Mouse (Mus musculus) thymus, postnatal 10 days (tissue): ENCODE results near the gene Col4a2.

ENCODE experiments used
- DNase-seq, 2 experiments: peaks; one replicate each; pipeline ENCODE4 v3.0.0; 2021; ENCODE audit warnings: low spot score in 2 of 2

Gene Col4a2

DNA sequence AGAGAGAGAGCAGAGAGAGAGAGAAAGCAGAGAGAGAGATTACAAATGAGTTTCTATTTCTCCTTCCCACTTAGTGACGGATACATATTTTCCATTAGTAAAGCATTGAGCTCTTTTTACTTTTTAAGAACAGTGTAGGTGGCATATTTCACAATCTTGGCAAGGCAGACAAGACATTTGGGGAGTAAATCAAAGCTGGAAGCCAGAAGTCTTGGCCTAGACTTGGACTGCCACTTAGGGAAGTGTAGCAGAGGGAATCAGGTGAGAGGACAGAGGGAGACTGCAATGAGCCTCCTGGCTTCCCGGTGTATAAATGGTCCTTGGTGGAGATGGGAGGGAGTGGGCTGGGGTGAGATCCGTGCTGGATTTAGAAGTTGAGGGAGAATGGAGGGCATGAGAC lies 70.3 kb downstream of the Col4a2 start:
- DNase-seq: no peak

DNA sequence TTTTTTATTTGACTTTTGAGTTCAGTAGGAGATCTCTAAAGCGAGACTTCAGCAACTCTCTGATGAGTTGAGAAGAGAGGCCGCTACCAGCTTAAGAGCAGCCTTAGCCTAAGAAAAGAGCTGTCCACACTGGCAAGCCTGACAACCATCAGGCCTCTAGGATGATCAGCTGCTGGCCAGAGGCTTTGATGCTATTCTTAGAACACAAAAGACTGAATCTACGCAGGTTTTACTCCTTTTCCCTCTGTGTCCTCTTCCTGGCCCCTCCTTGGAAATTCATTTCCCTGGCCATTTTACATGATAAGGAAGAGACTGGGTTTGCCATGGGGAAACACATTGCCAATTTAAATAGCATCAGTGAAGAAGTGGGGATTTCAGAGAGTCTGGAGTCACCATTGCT lies 70.8 kb downstream of the Col4a2 start:
- no peak for DNase-seq

DNA sequence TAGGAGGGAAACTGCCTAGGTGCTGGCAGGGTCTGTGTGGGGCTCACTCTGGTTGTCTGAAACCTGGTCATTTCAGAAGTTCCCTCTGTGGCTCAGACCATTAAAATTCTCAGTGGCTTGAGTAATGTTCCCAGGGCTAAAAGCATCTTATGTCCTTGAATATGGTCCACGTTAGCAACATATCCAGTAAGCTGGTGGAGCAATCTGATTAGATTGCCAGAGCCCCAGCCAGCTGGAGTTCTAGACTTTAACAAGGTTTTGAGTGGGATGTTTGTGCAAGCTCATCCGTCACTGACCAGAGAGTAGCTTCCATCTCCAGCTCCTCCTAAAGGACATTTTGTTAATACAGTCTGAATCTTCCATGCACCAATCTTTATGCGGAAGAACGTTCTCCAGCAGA lies 72.2 kb downstream of the Col4a2 start:
- no peak for DNase-seq

DNA sequence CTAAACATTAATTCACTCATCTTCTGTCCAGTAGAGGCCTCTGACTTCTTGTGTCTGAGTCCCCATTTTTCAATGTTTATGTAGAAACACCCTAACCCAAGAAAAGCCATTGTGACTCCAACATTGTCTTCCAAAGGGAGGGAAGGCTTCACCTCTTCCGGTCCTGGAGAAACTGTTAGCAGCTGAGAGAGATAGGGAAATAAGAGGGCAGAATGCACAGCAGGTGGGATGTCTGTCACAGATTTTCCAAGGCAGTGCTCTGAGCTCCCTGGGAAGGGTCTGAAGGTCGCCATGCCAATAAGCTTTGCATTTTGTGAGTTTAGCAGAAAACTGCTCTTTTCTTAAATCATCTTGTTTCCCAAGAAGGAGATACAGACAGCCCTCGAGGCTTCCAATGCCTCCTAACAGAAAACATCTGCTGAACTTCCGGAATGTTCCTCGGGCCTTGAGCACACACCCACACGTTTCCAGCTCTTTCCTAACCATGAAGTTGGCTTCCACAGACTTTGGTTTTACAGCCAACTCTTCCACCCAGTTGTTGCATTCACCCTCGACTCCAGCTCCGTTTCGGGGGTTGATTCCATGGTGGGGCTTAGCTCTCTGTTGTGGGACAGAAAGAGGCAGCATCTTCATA lies 72.8 kb downstream of the Col4a2 start:
- DNase-seq: no peak

DNA sequence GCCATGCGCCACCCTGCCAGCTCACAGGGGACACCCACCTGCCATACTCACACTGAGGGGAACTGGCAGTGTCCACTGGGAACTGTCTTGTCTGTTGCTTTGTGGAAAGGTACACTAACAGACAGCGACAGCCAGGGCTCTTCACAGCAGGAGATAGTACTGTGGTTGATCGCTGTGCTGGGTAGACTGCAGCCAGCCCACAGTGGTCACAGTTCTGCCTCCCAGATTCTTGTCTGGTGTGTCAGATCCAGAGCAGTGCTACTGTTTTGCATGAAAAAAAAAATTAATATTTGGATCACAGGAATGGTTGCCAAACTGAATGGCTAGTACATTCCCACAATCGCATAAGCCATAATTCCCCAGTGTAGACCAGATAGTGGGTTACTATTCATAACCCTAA lies 74.7 kb downstream of the Col4a2 start:
- DNase-seq: no peak

DNA sequence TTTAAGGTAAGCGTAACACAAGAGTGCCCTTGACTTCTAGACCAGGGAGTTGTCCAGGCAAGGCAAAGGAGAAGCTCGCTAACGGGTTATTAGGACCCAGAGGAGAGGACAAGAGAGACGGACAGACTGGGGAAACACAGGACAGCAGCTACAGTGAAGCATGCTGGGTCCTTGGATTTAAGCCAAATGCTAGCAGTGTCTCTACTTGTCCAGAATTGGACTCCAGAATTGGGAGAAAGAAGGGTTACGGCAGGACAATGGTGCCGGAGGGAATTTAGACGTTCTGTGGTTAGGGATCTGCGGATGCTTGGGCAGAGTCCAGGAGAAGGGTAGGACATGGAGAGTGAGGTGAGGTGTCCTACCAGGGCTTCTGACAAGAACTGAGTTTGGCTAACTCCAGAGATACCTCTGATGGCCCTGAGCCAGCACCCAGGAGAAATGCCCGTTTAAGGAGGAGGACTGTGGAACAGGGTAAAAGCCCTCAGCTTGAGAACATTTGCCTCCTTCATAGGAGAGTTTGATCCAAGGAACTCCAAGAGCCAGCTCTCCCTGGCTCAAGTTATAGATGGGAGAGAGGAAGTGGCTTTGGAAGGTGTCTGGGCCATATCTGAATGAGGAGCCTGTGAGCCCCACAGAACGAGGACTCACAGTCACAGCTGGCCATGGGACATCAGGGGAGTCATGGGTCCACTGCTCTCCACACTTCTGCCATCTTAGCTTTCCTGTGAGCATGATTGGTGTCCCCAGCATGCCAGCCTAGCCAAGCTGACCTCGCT lies 76.9 kb downstream of the Col4a2 start:
- DNase-seq: no peak

DNA sequence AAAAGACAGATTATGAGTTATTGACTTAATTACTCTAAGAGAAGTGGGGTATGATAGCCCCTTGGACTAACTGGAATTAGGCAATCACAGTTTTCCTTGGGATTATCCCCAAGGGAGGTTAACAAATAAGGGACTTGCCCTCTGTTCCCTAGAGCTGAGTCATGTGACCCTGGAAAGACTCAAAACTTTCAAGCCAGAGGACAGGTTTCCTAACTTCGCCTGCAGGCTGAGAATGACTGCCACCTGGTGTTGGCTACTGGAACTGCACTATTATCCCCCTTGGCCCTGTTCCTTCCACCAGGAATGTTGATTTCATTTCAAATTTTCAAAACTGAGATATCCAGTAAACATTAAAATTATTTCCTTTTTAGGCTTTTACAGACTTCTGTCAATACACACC lies 80.1 kb downstream of the Col4a2 start:
- peak in 1 of 2 experiments; percentile 25 for DNase-seq

DNA sequence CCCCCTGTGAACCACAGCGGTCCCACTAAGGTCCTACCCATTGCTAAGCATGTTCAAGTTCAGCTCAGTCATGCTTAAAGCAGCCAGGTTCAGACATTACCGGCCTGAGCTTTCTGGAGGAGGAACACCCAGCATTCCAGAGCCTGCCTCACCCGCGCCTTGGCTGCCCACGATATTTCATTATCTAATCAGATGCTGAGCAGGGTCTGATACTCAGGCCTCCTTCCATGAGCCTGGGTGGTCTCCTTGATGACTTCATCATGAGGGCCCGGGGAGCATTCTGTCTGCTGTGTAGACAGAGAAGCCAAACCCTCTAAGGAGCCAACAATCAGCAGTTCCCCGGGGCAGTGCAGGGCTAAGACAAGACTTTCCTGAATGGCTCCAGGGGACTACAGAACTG lies 80.6 kb downstream of the Col4a2 start:
- DNase-seq: peak in 1 of 2 experiments; percentile 9

DNA sequence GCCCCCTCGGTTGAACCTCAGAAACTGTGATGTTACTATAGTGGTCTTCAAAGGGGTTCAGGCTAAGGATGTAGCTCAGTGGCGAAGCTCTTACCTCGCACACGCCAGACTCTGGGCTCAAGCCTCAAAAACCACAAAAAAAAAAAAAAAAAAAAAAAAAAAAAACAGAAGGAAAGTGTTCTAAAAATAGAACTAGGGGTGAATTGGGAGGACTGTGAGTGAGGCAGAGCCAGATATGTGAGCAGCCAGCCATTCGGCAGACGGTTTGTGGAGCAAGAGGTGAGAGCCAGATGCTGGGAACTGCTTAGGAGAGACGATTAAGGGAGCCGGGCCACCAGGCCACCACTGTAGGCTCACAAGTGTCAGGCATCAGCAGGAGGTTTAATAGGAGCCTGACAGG lies 81.0 kb downstream of the Col4a2 start:
- no peak for DNase-seq

DNA sequence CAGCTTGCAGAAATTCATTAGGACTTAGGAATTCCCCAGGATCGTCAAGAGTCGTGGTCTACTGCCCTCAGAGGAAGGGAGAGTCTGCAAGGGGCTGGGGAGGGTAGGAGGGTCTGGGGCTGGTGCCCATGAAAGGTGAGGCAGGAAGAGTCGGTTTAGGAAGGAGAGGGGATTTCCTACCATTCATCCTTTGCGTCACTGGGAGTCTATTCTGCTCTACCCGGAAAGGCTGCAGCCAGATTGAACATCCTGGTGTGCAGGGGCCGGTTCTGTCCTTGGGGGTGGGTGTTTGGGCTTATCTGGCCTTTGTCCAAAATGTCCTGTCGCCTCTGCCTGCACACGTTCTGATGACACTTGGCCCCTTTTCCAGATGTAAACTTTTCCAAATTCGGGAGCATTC lies 82.2 kb downstream of the Col4a2 start:
- no peak for DNase-seq

DNA sequence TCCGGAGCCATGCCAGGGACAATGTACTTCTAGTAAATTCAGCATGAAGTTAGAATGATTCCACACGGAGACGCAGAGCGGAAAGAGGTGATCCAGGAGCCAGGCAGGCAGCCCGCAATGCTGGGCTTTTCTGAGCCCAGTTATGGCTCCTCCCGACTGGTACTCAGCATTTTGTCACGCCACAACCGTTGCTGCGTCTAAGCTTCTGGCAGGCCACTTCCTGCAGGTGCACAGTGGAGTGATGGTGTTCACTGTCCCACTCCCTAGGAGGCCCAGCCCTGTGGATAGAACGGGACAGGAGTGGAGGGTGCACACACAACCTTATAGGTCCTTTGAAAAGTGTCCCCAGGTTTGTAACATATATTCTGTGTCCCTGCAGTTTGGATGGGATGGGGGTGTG lies 83.0 kb downstream of the Col4a2 start:
- peak; percentile 43 to 54 for DNase-seq

DNA sequence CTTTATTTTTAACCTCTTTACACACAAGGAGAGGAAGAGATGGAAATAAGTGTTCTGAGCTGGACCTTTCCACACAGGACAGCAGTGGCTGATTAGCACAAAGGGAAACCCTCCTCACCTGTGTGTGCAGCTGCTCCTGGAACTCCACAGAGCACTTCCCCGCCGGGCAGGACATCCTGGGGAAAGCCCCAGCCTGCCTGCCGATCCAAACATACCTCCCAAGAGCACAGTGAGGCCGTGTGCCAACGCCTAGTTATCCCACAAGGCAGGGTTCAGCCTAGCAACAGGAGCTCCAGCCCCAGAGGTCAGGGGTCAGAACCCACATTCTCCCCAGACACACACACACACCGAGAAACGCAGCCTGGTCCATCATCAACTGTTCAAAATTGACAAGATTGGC lies 83.5 kb downstream of the Col4a2 start:
- DNase-seq: no peak

DNA sequence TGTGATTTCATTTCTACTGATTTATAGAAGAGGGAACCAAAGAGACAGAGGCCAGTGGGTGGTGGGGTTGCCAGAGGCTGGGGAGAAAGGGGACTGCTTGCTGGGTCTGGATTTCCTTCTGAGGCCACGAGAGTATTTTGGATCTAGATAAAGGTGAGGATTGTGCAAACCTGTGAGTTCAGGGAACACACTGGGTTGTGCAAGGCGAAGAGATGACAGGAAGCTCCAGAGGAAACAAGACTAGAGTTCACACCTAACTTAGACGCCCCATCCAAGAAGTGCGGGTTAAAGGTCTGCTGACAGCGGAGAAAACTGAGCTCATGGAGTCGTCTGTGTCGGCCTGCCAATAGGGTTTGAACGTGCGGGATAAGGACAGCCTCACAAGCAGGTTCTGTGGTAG lies 84.5 kb downstream of the Col4a2 start:
- DNase-seq: no peak

DNA sequence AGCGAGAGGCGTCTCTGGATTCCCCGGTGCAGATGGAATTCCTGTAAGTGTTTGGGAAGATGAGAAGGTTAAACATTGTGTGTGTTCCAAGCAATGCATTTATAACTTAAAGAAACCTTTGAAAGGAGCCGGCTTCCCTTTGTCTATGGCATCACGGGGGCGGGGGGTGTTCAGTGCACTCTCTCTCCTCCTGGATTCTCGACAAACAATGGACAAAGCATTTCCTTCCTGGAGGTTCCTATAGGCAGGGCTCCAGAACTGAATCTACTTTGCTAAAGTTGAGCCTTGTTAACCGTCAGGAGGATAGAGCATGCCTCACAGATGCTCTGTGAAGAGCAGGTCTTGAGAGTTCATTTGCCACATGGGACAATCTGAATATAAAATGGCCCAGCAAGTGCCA lies 87.1 kb downstream of the Col4a2 start:
- no peak for DNase-seq

DNA sequence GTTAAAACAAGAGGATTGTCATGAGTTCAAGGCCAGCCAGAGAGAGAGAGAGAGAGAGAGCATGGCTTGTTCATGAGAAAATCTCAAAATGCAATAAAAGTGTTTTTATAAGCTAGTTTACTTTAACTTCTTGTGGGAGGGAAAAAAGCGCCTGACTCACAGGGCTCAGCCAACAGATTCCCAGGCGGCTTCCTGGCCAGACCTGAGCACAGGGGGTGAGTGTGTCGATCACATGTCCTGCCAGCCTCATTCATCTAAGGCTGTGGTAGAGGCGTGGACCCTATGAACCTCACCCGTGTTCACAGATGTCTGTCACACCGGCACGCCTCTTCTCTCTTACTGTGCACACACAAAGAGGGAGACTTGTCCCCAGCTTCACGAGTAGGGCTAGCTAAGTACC lies 87.6 kb downstream of the Col4a2 start:
- no peak for DNase-seq

DNA sequence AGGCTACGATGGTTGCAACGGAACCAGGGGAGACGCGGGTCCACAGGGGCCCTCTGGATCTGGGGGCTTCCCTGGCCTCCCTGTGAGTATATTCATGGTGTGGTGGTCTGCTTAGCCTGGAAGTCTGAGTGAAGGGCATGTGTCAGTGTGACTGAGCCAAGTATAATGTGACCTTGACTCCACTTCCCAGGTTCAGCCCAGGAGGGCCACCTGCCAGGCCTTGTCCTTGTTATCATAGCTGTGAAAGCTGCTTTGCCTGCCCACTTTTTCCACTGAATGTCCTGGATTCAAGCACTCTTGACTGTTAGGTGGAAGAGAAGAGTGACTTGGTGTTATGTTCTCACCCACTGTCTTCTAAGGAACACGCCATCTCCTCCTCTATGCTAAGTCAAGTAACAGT lies 88.6 kb downstream of the Col4a2 start:
- DNase-seq: no peak

DNA sequence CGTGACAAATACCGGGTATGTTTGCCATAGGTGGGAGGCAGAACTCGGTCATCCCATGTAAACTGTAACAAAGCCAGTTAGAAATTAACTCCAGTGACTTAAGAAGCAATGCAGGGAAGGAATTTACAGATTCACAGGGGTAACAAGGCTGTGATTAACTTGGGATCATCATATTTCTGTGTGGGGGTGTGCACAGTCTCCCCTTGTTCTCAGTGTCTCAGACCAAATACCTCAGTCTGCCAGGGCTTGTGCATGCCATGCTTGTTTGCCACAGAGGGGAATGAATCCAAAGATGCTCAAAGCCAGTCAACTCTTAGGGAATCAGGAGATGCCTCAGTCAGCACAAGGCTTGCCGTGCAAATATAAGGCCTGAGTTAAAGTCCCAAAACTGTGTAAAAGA lies 89.6 kb downstream of the Col4a2 start:
- no peak for DNase-seq

DNA sequence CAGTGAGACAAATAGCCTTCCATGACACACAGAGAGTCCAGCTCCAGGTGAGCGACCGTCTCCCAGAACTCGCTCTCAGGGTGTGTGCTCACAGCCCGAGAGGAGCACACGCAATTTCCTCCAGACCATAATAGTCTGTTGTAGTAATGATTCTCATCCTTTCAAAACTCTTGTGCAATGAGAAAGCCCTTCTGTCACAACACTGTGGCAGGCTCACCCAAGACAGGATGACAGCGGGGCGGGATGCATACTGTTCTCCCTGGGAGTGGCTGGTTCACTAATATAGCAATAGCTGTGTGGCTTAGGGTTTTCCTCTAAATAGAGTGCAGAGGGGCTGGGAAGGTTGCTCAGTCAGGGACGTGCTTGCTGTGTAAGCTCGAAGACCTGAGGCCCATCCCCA lies 91.2 kb downstream of the Col4a2 start:
- DNase-seq: no peak

DNA sequence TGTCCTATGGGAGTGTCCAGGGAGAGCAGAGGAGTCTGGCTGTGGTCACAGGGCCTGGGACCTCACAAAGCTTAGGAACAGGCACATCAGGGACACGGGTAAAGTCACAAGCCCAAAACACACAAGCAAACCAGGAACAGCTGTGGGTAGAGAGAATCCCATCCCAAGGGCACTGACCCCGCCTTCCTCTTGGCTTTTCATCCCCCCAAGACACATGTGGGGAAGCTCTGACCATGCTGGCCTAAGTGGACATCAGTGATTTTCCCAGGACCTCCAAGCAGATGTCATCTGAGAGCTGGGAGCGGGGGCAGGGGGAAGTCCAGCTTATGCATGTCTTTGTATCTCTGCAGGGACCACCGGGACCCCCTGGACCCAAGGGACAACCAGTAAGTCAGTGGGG lies 92.0 kb downstream of the Col4a2 start:
- DNase-seq: no peak

DNA sequence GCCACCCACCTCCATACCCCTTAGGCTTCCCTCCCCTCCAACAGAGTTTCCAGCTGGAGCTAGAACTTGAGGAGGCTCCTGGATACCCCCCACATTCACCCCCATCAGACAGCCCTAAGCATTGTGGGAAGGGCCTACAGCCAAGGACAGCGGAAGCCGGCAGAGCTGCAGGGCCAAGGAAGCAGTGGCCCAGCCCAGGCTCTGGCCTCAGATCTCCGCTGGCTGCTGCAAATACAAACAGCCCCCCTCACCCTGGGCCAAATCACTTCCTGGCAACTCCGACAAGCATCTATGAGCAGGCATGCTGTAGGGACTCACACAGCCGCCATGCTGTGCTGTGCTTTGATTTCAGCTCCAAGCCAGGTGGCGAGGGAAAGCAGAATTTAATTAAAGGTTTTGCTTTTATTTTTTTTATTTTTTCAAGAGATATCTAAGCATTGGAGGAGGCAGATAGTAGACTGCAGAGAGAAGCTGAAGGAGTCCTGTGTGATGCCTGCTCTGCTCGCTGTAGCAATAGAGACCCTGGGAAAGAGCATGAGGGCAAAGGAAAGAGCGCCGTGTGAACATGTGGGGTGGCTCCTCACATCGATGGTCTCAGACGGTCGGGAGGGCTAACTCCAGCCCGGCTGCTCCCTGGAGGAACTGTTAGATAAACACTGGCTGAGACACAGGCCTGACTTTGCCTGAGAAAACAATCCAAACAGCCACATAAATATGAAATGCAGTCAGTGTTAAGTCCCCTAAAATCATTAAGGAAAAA lies 93.3 kb downstream of the Col4a2 start:
- no peak for DNase-seq

DNA sequence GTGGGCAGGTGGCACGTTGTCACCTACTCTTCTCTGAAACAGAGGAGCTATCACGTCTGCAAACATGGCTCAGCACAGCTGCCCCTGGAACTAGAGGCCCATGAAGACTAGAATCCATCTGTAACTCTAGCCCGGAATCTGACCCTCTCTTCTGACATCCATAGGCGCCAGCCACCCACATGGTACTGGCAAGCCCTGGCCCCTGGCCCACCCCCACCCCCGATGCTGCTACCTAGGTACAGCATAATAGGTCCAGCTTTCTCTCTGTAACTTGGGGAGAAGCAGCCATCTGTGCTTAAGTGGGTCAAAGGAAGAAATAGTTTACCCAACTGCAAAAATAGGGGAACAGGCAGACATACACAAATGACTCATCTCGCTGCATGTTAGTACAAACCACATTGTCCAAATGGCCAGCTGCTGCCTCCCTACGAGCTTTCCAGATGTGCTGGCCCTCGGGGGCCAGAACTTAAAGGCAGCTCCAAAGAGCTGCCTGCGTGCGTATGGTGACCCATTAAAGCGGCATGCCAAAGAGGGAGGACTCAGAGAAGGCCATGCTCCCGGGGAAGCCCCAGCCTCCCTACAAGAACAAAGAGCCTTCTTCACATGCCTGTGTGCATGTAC lies 99.0 kb downstream of the Col4a2 start:
- no peak for DNase-seq

DNA sequence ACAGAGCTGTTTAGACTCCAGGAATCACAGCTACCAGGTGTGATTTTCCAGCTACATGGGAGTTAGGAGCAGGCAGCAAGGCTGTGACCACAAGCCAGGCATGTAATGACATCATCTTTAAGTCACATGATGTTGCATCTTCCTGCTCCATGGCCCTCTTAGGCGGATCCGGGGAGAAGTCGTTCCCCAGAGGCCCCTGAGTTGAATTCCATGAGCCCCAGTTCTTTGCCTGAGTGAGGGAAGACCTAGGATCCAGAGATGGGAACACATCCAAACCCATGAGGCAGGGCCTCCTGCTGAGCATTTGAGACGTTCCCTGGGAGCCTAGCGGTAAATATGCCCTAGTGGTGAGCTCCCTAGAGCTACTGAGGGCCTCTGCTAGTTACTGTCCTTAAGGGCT lies 99.8 kb downstream of the Col4a2 start:
- no peak for DNase-seq

DNA sequence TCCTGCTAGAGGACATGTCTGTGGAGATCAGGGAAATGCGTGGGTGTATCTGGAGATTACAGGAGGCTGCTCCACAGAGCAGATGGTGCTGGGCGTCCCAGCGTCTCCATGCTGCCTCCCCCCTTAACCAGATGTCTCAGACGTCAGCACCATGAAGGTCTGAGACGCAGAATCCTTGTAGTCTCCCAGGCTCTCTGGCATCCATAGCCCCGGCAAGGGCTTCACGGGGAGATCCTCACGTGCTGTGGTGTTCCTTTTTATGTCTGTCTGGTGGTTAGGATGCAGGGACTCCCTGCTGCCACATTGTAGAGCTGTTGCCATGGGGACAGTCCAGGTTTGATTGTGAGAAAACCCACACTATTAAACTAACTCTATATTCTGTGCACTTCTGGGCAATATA lies 101.7 kb downstream of the Col4a2 start:
- no peak for DNase-seq
